Mouse (Mus musculus) hindbrain, postnatal 0 days (tissue): ENCODE data around the gene LTO1. TPM values are rescaled to one million over a fixed set of nuclear protein-coding genes. Genes with fewer than 3 reads are reported as not detected.
A peak's percentile ranks its signal among the peaks of the same experiment; 100 is the strongest.
"Not testable (repeated sequence)": the region's sequence is repeated elsewhere in the genome, so short reads cannot be mapped to it uniquely, and the experiment has no call there.

ENCODE experiments used
- ATAC-seq: fragments of 200-750 bp; cut with Nextera tagmentation; 2 replicates; pipeline ENCODE4 v1.8.0; 2017; ENCODE audit warnings: mild to moderate bottlenecking, moderate TSS enrichment, moderate library complexity
- DNase-seq: peaks from one replicate; pipeline ENCODE4 v3.0.0-alpha.2; 2015; ENCODE audit warnings: low spot score
- H3K27ac ChIP-seq: fragments of 300-500 bp; sonication (generic); 2 replicates; pipeline ENCODE4 v1.5.1; 2014; ENCODE audit warnings: mild to moderate bottlenecking
- H3K27me3 ChIP-seq: fragments of 300-500 bp; sonication (generic); 2 replicates; pipeline ENCODE4 v1.6.1; 2014; ENCODE audit warnings: low read length, mixed read lengths; ENCODE audit not compliant: insufficient read depth
- H3K36me3 ChIP-seq: fragments of 300-500 bp; sonication (generic); 2 replicates; pipeline ENCODE4 v1.6.1; 2014; ENCODE audit warnings: low read length, mixed read lengths; ENCODE audit not compliant: insufficient read depth
- H3K4me1 ChIP-seq: fragments of 300-500 bp; sonication (generic); 2 replicates; pipeline ENCODE4 v1.6.1; 2014; ENCODE audit warnings: antibody characterized with exemption, low read length, mixed read lengths; ENCODE audit not compliant: insufficient read depth
- H3K4me2 ChIP-seq: fragments of 300-500 bp; sonication (generic); 2 replicates; pipeline ENCODE4 v1.6.1; 2014; ENCODE audit warnings: low read depth, mild to moderate bottlenecking, low read length, moderate library complexity, mixed read lengths
- H3K4me3 ChIP-seq: fragments of 300-500 bp; sonication (generic); 2 replicates; pipeline ENCODE4 v1.5.1; 2014; ENCODE audit warnings: low read length
- H3K9ac ChIP-seq: fragments of 300-500 bp; sonication (generic); replicated peaks from 2 replicates; pipeline ENCODE4 v1.6.1; 2014; ENCODE audit warnings: mild to moderate bottlenecking, low read length, moderate library complexity, mixed read lengths
- H3K9me3 ChIP-seq: fragments of 300-500 bp; sonication (generic); 2 replicates; pipeline ENCODE4 v1.6.1; 2016; ENCODE audit warnings: low read length, mixed read lengths
- CTCF ChIP-seq: IDR thresholded peaks from 2 replicates; pipeline ENCODE4 v1.5.1; 2016; ENCODE audit warnings: antibody characterized with exemption, control low read depth, low read depth
- WGBS: fragments of 180-500 bp; shearing (Covaris S2); extraction: QIAGEN DNeasy Blood & Tissue Kit; methylation state at CpG from one replicate; pipeline ENCODE4 v1.1.7; 2014; 5-methylcytosine and 5-hydroxymethylcytosine counted together
- polyA plus RNA-seq: library from polyadenylated mRNA; unstranded; fragments of >200 nt; fragmentation: Nextera tagmentation; extraction: Ambion mirVana; gene quantifications from 2 replicates; pipeline ENCODE4 v1.2.1, GENCODE M21; 2015
- total RNA-seq: library from RNA; depleted of rRNA; stranded (reverse); fragments of >200 nt; gene quantifications from 2 replicates; pipeline ENCODE4 v1.2.3, GENCODE M21; 2014

LTO1 gene
- total and polyA plus RNA-seq, 2 experiments from 2014 or later: 19.3 to 22.6 TPM

GRCm38 (mm10) chr7:144894706-144895105 is 20.2 kb upstream of the LTO1 start:
- 2% methylated on average over 4 of the region's 4 CpGs for whole genome bisulfite sequencing
- no peak overlapping the region for H3K27ac ChIP-seq
- peaks cover 9% of the 10 kb centered on the region for H3K4me1 ChIP-seq
- peaks cover 23% of the 10 kb centered on the region for H3K27me3 ChIP-seq
- peak overlapping the region; percentile 70 for H3K4me2 ChIP-seq
- H3K9me3 ChIP-seq: no peaks in the 10 kb centered on the region
- peak; percentile 12 for DNase-seq
- no peak for ATAC-seq
- peak overlapping the region; percentile 37 for H3K4me3 ChIP-seq
- no peaks in the 10 kb centered on the region for H3K36me3 ChIP-seq
- no peak overlapping the region; the same call in 1 of the 2 replicates for H3K9ac ChIP-seq
- no peak for TF ChIP-seq CTCF

- ATAC-seq (peak; percentile 81), DNase-seq (peak; percentile 90)
- under 1% methylated on average over 37 of the region's 37 CpGs for WGBS
- H3K4me3 ChIP-seq: peak overlapping the region; percentile 37
- peaks cover 9% of the 10 kb centered on the region for H3K4me1 ChIP-seq
- peak overlapping the region; percentile 18 for H3K9ac ChIP-seq
- H3K27ac ChIP-seq: no peak overlapping the region
- peak overlapping the region; percentile 70 for H3K4me2 ChIP-seq
- no peaks in the 10 kb centered on the region for H3K9me3 ChIP-seq
- peaks cover 23% of the 10 kb centered on the region for H3K27me3 ChIP-seq
- peak; percentile 90 for TF ChIP-seq CTCF
- no peaks in the 10 kb centered on the region for H3K36me3 ChIP-seq
Observed at GRCm38 (mm10) chr7:144895305-144896111, 19.4 kb upstream of the LTO1 start.

GRCm38 (mm10) chr7:144896294-144897218 is 18.3 kb upstream of the LTO1 start, which contains the start of gene Fgf15:
TSS of gene Fgf15 (plus strand) at chr7:144896531.
- H3K4me1 ChIP-seq: peaks cover 9% of the 10 kb centered on the region
- H3K4me2 ChIP-seq: peak within 1 kb of the TSS; percentile 70
- H3K4me3 ChIP-seq: peak within 1 kb of the TSS; percentile 37
- H3K27me3 ChIP-seq: peaks cover 23% of the 10 kb centered on the region
- TF ChIP-seq CTCF: no peak
- 1% methylated on average over 65 of the region's 65 CpGs for WGBS
- H3K9me3 ChIP-seq: no peaks in the 10 kb centered on the region
- H3K9ac ChIP-seq: peak within 1 kb of the TSS; percentile 18
- DNase-seq (peak; percentile 37), ATAC-seq (peak; percentile 34; the same call in 1 of the 2 replicates)
- no peak within 1 kb of the TSS for H3K27ac ChIP-seq
- no peaks in the 10 kb centered on the region for H3K36me3 ChIP-seq

- Histone ChIP-seq H3K4me3 (peak overlapping the region; percentile 3; the same call in 1 of the 2 replicates), H3K36me3 (no peaks in the 10 kb centered on the region), H3K9me3 (no peaks in the 10 kb centered on the region), H3K4me1 (peaks cover 9% of the 10 kb centered on the region), H3K4me2 (peak overlapping the region; percentile 70; the same call in 1 of the 2 replicates), H3K27me3 (peaks cover 23% of the 10 kb centered on the region), H3K9ac (no peak overlapping the region), H3K27ac (no peak overlapping the region)
- no peak for TF ChIP-seq CTCF
- 44% methylated on average over 6 of the region's 6 CpGs for WGBS
- no peak for DNase-seq
- ATAC-seq: no peak
Observed at GRCm38 (mm10) chr7:144898506-144898905, 16.4 kb upstream of the LTO1 start.

- DNase-seq, ATAC-seq, H3K4me2 ChIP-seq, H3K9me3 ChIP-seq, H3K27me3 ChIP-seq, H3K4me3 ChIP-seq, H3K9ac ChIP-seq, H3K27ac ChIP-seq, H3K4me1 ChIP-seq, H3K36me3 ChIP-seq: not testable (repeated sequence)
- 97% methylated on average over 3 of the region's 3 CpGs for WGBS
- TF ChIP-seq CTCF: peak; percentile 40
Observed at GRCm38 (mm10) chr7:144905514-144905913, 9.4 kb upstream of the LTO1 start.

GRCm38 (mm10) chr7:144906708-144907397 is 8.0 kb upstream of the LTO1 start:
- 10% methylated on average over 28 of the region's 28 CpGs for WGBS
- no peaks in the 10 kb centered on the region for H3K4me1 ChIP-seq
- H3K27ac ChIP-seq: no peak overlapping the region
- H3K4me2 ChIP-seq: peak overlapping the region; percentile 43
- H3K4me3 ChIP-seq: no peak overlapping the region
- no peaks in the 10 kb centered on the region for H3K27me3 ChIP-seq
- H3K9ac ChIP-seq: no peak overlapping the region
- no peaks in the 10 kb centered on the region for H3K9me3 ChIP-seq
- peak; percentile 91 for TF ChIP-seq CTCF
- peak; percentile 66 for ATAC-seq
- H3K36me3 ChIP-seq: no peaks in the 10 kb centered on the region
- peak; percentile 84 for DNase-seq
